Mouse (Mus musculus) neural tube, embryonic 14.5 days (tissue): ENCODE measurements around the gene Abhd14a. TPM values are rescaled to one million over a fixed set of nuclear protein-coding genes. Genes with fewer than 3 reads are reported as not detected.
A peak's percentile ranks its signal among the peaks of the same experiment; 100 is the strongest.

Experiments
- ATAC-seq: fragments of 200-750 bp; cut with Nextera tagmentation; 2 replicates; pipeline ENCODE4 v1.8.0; 2017; ENCODE audit warnings: low read depth, mild to moderate bottlenecking, moderate TSS enrichment, moderate library complexity
- H3K27ac ChIP-seq: fragments of 300-500 bp; sonication (generic); 2 replicates; pipeline ENCODE4 v1.5.1; 2014; ENCODE audit warnings: low read depth, mild to moderate bottlenecking, control low read depth, low read length, moderate library complexity, mixed read lengths
- H3K27me3 ChIP-seq: fragments of 300-500 bp; sonication (generic); 2 replicates; pipeline ENCODE4 v1.6.1; 2014; ENCODE audit warnings: low read length; ENCODE audit not compliant: control insufficient read depth, insufficient read depth
- H3K36me3 ChIP-seq: fragments of 300-500 bp; sonication (generic); 2 replicates; pipeline ENCODE4 v1.6.1; 2014; ENCODE audit warnings: low read length, mixed read lengths; ENCODE audit not compliant: control insufficient read depth, insufficient read depth
- H3K4me1 ChIP-seq: fragments of 300-500 bp; sonication (generic); 2 replicates; pipeline ENCODE4 v1.6.1; 2014; ENCODE audit warnings: low read length; ENCODE audit not compliant: control insufficient read depth, insufficient read depth
- H3K4me2 ChIP-seq: fragments of 300-500 bp; sonication (generic); 2 replicates; pipeline ENCODE4 v1.6.1; 2014; ENCODE audit warnings: mild to moderate bottlenecking, low read depth, low read length, control low read depth
- H3K4me3 ChIP-seq: fragments of 300-500 bp; sonication (generic); 2 replicates; pipeline ENCODE4 v1.5.1; 2014; ENCODE audit warnings: low read depth, low read length, control low read depth, mixed read lengths
- H3K9ac ChIP-seq: fragments of 300-500 bp; sonication (generic); replicated peaks from 2 replicates; pipeline ENCODE4 v1.6.1; 2014; ENCODE audit warnings: low read depth, mild to moderate bottlenecking, control low read depth, low read length, mixed read lengths
- H3K9me3 ChIP-seq: fragments of 300-500 bp; sonication (generic); 2 replicates; pipeline ENCODE4 v1.6.1; 2016; ENCODE audit warnings: low read length; ENCODE audit not compliant: control insufficient read depth
- WGBS: fragments of 180-500 bp; shearing (Covaris S2); extraction: QIAGEN DNeasy Blood & Tissue Kit; methylation state at CpG from one replicate; pipeline ENCODE4 v1.1.7; 2014; 5-methylcytosine and 5-hydroxymethylcytosine counted together
- polyA plus RNA-seq: library from polyadenylated mRNA; unstranded; fragments of >200 nt; fragmentation: Nextera tagmentation; extraction: Ambion mirVana; gene quantifications from 2 replicates; pipeline ENCODE4 v1.2.1, GENCODE M21; 2014

Abhd14a gene
- polyA plus RNA-seq, 1 experiment from 2014 or later = 66.9 TPM

DNA sequence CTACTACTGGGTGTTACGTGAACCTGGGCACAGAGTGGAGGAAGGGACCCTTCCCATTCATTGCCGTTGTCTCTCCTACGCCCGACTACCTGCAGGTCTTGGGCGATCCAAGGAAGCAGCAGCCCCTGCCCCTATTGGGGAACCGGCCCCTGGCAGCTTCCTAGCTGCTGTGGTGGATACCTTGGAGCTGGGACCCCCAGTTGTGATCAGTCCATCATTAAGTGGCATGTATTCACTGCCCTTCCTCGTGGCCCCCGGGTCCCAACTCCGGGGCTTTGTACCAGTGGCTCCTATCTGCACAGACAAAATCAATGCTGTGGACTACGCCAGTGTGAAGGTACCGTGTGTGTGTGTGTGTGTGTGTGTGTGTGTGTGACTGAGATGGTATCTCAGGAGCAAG, 3.8 kb upstream of the Abhd14a start:
- Histone ChIP-seq H3K9ac (no peak overlapping the region), H3K27ac (no peak overlapping the region), H3K27me3 (no peaks in the 10 kb centered on the region), H3K4me1 (peaks cover 37% of the 10 kb centered on the region), H3K4me3 (no peak overlapping the region), H3K36me3 (no peaks in the 10 kb centered on the region), H3K4me2 (no peak overlapping the region), H3K9me3 (no peaks in the 10 kb centered on the region)
- WGBS = 78% methylated on average over 11 of the region's 11 CpGs
- ATAC-seq = no peak

DNA sequence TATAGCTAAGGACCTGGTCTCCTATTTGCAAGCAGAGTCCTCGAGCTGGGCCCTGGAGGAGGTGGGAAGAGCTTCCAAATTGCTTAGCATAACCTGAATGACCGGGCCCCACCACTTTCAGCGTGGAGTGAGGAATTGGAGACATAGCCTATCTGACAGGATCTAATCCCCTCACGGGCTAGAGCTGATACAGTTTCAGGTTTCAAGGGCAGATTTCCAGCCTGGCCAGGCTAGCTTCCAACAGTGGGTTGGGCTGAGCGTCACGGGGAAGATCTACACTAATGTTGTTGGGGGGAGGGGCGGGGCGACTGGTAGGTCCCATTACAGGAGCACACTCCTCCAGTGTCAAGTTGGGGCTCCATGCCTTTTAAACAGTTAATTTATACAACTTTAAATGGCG, 3.2 kb upstream of the Abhd14a start:
- Histone ChIP-seq H3K4me1 (peaks cover 30% of the 10 kb centered on the region), H3K9ac (no peak overlapping the region), H3K36me3 (no peaks in the 10 kb centered on the region), H3K27ac (no peak overlapping the region), H3K4me3 (no peak overlapping the region), H3K27me3 (no peaks in the 10 kb centered on the region), H3K9me3 (no peaks in the 10 kb centered on the region), H3K4me2 (no peak overlapping the region; the same call in 1 of the 2 replicates)
- WGBS = 19% methylated on average over 9 of the region's 9 CpGs
- ATAC-seq = no peak

DNA sequence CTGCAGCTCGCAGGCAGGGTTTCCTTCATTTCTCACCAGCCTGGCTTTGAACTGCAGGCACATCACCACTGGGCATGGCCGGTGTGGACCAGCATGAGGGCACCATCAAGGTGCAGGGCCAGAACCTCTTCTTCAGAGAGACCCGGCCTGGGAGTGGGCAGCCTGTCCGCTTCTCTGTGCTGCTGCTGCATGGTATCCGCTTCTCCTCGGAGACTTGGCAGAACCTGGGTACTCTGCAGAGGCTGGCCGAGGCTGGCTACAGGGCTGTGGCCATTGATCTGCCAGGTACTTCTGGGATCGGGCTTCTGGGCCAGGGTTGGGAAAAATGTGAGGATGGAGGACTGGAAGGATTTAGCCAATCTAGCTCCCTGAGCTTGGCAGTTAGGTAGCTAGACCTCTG, 2.5 kb upstream of the Abhd14a start:
- no peak overlapping the region for H3K27ac ChIP-seq
- no peaks in the 10 kb centered on the region for H3K36me3 ChIP-seq
- no peaks in the 10 kb centered on the region for H3K9me3 ChIP-seq
- WGBS = 93% methylated on average over 8 of the region's 8 CpGs
- H3K4me1 ChIP-seq = peaks cover 24% of the 10 kb centered on the region
- H3K4me3 ChIP-seq = no peak overlapping the region
- no peak overlapping the region for H3K4me2 ChIP-seq
- ATAC-seq = no peak
- no peaks in the 10 kb centered on the region for H3K27me3 ChIP-seq
- H3K9ac ChIP-seq = no peak overlapping the region

DNA sequence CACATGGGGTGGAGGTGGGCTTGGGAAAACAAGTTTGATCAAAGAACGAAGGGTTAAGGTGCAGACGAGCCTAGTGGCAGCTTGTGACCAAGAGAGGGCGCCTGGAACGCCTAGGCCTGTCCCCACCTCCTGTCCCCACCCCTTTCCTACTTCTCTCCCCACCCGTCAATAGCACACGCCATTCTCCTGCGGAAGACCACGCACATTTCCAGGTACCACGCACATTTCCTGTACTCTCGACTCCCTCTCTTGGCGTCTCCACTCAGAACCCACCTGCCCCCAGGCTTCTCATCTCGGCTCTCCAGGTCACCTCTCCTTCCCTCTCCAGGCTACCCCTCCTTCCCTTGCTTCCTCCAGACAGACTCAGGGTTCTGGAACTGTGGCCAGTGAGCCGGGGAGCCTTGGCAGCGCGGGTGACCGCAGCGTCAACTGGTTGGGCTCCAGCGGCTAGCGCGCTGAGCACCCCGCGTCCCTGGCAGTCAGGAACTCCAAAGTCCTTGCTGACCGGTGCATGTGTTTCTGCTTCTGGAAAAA, 1.1 kb upstream of the Abhd14a start:
- no peaks in the 10 kb centered on the region for H3K27me3 ChIP-seq
- peak overlapping the region; percentile 66; the same call in 1 of the 2 replicates for H3K27ac ChIP-seq
- no peaks in the 10 kb centered on the region for H3K9me3 ChIP-seq
- peak overlapping the region; percentile 78 for H3K4me2 ChIP-seq
- H3K4me1 ChIP-seq = peaks cover 24% of the 10 kb centered on the region
- H3K4me3 ChIP-seq = peak overlapping the region; percentile 35
- H3K36me3 ChIP-seq = no peaks in the 10 kb centered on the region
- ATAC-seq = peak; percentile 69; the same call in 1 of the 2 replicates
- WGBS = 2% methylated on average over 23 of the region's 23 CpGs
- peak overlapping the region; percentile 47 for H3K9ac ChIP-seq

DNA sequence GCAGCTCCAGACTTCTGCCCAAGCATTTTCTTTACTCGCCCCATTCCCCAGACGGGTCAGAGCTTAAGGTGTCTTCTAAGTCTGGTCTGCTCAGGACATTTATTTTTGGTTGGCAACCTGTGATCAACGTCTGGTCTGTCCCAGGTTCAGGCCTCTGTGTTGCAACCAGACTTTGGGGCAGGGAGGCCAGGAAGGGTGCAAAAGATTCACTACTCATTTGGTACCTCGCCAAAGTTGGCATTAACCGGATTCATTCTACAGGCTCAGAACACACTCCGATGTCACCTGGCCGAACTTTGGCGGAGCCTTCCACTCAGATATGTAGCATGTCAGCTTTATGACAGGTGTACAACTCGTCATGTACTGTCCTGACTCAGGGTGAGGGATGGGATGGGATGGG, 473 bp upstream of the Abhd14a start:
- peak; percentile 29; the same call in 1 of the 2 replicates for ATAC-seq
- peak overlapping the region; percentile 70 for H3K27ac ChIP-seq
- H3K36me3 ChIP-seq = no peaks in the 10 kb centered on the region
- H3K4me1 ChIP-seq = peaks cover 24% of the 10 kb centered on the region
- peak overlapping the region; percentile 78 for H3K4me2 ChIP-seq
- peak overlapping the region; percentile 53 for H3K4me3 ChIP-seq
- 0 out of 2 replicates have a peak overlapping the region, but pooled peaks have one; percentile 3 for H3K9ac ChIP-seq
- no peaks in the 10 kb centered on the region for H3K9me3 ChIP-seq
- WGBS = 40% methylated on average over 9 of the region's 9 CpGs
- no peaks in the 10 kb centered on the region for H3K27me3 ChIP-seq

DNA sequence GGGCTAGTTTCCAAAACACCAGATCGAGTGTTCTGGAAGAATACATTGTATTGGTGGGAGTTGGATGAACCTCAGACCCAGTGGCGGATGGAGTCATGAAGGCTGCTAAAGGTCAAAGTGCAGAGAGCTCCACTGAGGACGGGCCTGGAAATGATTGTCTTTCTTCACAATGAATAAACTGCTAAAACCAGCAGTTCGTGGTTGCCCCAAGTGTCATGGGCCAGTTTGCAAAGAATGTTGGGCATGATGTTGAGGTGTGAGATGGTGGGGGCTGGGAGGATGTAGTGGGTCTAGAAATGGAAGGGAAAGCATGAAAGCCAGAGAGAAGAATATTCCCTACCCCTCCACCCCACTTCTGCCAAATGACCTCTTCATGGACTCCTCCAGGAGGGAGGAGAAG, 2.6 kb downstream of the Abhd14a start:
- Histone ChIP-seq H3K9me3 (no peaks in the 10 kb centered on the region), H3K4me3 (no peak overlapping the region), H3K27ac (no peak overlapping the region), H3K27me3 (no peaks in the 10 kb centered on the region), H3K36me3 (no peaks in the 10 kb centered on the region), H3K4me1 (peaks cover 13% of the 10 kb centered on the region), H3K9ac (no peak overlapping the region), H3K4me2 (no peak overlapping the region)
- 79% methylated on average over 4 of the region's 4 CpGs for WGBS
- ATAC-seq = no peak

DNA sequence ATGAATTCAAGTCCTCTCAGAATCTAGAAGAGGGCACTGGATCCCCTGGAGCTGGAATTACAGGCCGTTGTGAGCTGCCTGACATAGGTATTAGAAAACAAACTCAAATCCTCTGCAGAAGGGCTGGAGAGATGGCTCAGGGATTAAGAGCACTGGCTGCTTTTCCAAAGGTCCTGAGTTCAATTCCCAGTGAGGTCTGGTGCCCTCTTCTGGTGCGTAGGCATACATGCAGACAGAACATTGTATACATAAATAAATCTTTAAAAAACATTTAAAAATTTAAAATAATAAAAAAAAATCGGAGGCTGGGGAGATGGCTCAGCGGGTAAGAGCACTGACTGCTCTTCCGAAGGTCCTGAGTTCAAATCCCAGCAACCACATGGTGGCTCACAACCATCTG, 4.8 kb downstream of the Abhd14a start:
- Histone ChIP-seq H3K9me3 (no peaks in the 10 kb centered on the region), H3K27me3 (no peaks in the 10 kb centered on the region), H3K9ac (no peak overlapping the region), H3K36me3 (no peaks in the 10 kb centered on the region), H3K4me3 (no peak overlapping the region), H3K4me1 (peaks cover 10% of the 10 kb centered on the region; the same call in 1 of the 2 replicates), H3K4me2 (no peak overlapping the region), H3K27ac (no peak overlapping the region)
- no peak for ATAC-seq
- WGBS = 84% methylated on average over 5 of the region's 5 CpGs

DNA sequence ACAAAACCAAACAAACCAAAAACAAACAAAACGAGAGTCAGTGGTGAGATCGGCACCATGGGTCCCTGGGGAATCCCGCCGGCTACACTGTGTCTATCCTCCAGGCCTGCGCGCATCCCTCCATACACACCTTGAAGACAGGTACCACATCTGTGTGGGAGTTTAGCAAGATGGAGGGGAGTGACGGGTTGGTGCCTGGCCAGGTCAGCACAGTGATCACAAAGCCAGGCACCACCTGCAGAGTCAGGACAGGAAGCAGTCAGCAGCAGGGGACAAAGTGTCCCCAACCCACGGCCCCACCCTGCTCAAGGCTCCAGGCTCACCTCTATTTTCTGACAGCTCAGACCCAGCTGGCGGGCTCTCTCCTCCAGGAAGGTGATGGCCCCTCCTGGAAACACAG, 10.9 kb downstream of the Abhd14a start:
- no peak overlapping the region for H3K27ac ChIP-seq
- H3K4me3 ChIP-seq = no peak overlapping the region
- H3K4me1 ChIP-seq = peaks cover 15% of the 10 kb centered on the region; the same call in 1 of the 2 replicates
- H3K27me3 ChIP-seq = no peaks in the 10 kb centered on the region
- WGBS = 87% methylated on average over 9 of the region's 9 CpGs
- peaks cover 22% of the 10 kb centered on the region for H3K36me3 ChIP-seq
- H3K4me2 ChIP-seq = no peak overlapping the region
- no peak for ATAC-seq
- no peak overlapping the region for H3K9ac ChIP-seq
- H3K9me3 ChIP-seq = no peaks in the 10 kb centered on the region

DNA sequence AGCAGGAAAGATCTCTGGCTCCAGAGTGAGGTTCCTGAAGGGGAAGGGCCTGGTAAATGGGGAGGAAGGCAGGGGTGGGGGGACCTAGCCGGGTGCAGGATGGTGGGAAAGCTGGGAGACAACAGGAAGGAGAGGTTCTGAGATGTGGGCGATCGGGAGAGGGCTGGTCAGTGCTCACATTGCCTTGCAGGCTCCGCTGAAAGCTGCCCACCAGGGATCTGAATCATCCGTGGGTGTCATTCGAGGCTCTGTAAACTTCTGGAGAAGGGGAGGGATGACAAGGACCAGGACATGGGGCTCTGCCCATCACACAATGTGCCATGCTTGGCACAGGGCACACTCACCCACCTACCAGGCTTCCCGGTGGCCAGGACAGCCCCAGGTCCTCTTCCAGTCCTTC, 14.1 kb downstream of the Abhd14a start:
- Histone ChIP-seq H3K36me3 (peaks cover 26% of the 10 kb centered on the region), H3K9me3 (no peaks in the 10 kb centered on the region), H3K27ac (no peak overlapping the region), H3K9ac (no peak overlapping the region), H3K4me3 (no peak overlapping the region), H3K4me2 (no peak overlapping the region), H3K4me1 (peaks cover 17% of the 10 kb centered on the region), H3K27me3 (no peaks in the 10 kb centered on the region)
- WGBS = 79% methylated on average over 7 of the region's 7 CpGs
- no peak for ATAC-seq
